Mouse (Mus musculus) CD8-positive naive resting alpha-beta T cell, adult 57 days (primary cell): ENCODE measurements around the gene Gm3002. TPM values are rescaled to one million over a fixed set of nuclear protein-coding genes. Genes with fewer than 3 reads are reported as not detected.

ENCODE experiments used
- total RNA-seq: library from RNA; stranded (reverse); gene quantifications from one replicate; pipeline ENCODE4 v1.2.4, GENCODE M21; 2023

Gm3002 gene
- not detected for total RNA-seq

GRCm38 (mm10) chr14:3809774-3810173 is at the start of gene Gm3002:
Gene Gm3002, plus strand, starts transcription at chr14:3810074.

GRCm38 (mm10) chr14:3845945-3846344 is 36.1 kb downstream of the Gm3002 start, which contains the start of gene Gm3033:
Gene Gm3033, plus strand, starts transcription at chr14:3846245.

GRCm38 (mm10) chr14:3883872-3884271 is 74.0 kb downstream of the Gm3002 start, which contains the start of gene Gm2916:
Gene Gm2916, plus strand, starts transcription at chr14:3884172.

GRCm38 (mm10) chr14:3931456-3931855 is 121.6 kb downstream of the Gm3002 start, which contains the start of gene Gm3029:
Gene Gm3029, plus strand, starts transcription at chr14:3931756.

GRCm38 (mm10) chr14:3963247-3963646 is 153.4 kb downstream of the Gm3002 start, which contains the start of gene Gm3095:
Gene Gm3095, plus strand, starts transcription at chr14:3963547.

GRCm38 (mm10) chr14:3998094-3998493 is 188.2 kb downstream of the Gm3002 start, which contains the start of gene Gm3099:
Gene Gm3099, plus strand, starts transcription at chr14:3998394.

Other genes with a start within 250 kb of the Gm3002 start
- gene Gm3012, start 175.6 kb upstream of the Gm3002 start, total RNA-seq: not detected
- gene Gm3020, start 158.0 kb upstream of the Gm3002 start, total RNA-seq: not detected
- gene Gm3043, start 121.3 kb upstream of the Gm3002 start, total RNA-seq: not detected
- gene Gm3033, start 36.2 kb downstream of the Gm3002 start, total RNA-seq: not detected
- gene Gm2916, start 74.1 kb downstream of the Gm3002 start, total RNA-seq: not detected
- gene Gm3029, start 121.7 kb downstream of the Gm3002 start, total RNA-seq: not detected
- not detected for gene Gm3095, start 153.5 kb downstream of the Gm3002 start, total RNA-seq
- not detected for gene Gm3099, start 188.3 kb downstream of the Gm3002 start, total RNA-seq
- gene Gm5796, start 213.9 kb downstream of the Gm3002 start, total RNA-seq: not detected